Mouse (Mus musculus): ENCODE results near the gene Cbarp. TPM values are rescaled to one million over a fixed set of nuclear protein-coding genes. Genes with fewer than 3 reads are reported as not detected.

Gene Cbarp
- total and polyA plus RNA-seq, 3 experiments = 0.19 to 2.4 (median 2.3) TPM

- Histone ChIP-seq H3K9me3 (replicated peaks; ENCODE audit: low read length) (no peaks in the 10 kb centered on the region), H3K4me2 (ENCODE audit: insufficient read depth, low read depth, poor library complexity, severe bottlenecking) (peak overlapping the region; percentile 61), H3K9ac (ENCODE audit: insufficient read depth, low read depth) (peak overlapping the region; percentile 63), H3K27ac (ENCODE audit: insufficient read depth, low read depth) (peak overlapping the region; percentile 92), H3K4me3 (replicated peaks in 1 of 3; ENCODE audit: low read depth in 2 of 3, low read length in 2 of 3, poor library complexity in 1 of 3) (peak overlapping the region; percentile 51 to 66 (median 54)), H3K79me2 (replicated peaks; ENCODE audit: control insufficient read depth, extremely low read depth, insufficient read depth, poor library complexity, severe bottlenecking) (no peaks in the 10 kb centered on the region), H3K36me3 (replicated peaks in 1 of 2; ENCODE audit: control insufficient read depth in 1 of 2, insufficient read depth in 1 of 2, low read length in 1 of 2) (peaks cover 21 to 29% of the 10 kb centered on the region in 2 experiments), H3K4me1 (ENCODE audit: control insufficient read depth in 1 of 2, insufficient read depth in 2 of 2) (peaks cover 35 to 87% of the 10 kb centered on the region in 2 experiments), H3K27me3 (replicated peaks) (no peaks in the 10 kb centered on the region)
- TF ChIP-seq MYC (IDR thresholded peaks at IDR 0.05; ENCODE audit: low read depth, low read length) = peak; percentile 82
- TF ChIP-seq TCF12 (IDR thresholded peaks at IDR 0.05; ENCODE audit: low read depth, low read length) = peak; percentile 55
- TF ChIP-seq GABPA (IDR thresholded peaks at IDR 0.05; ENCODE audit: insufficient replicate concordance, low read depth, low read length) = no peak
- no peak for TF ChIP-seq PAX5 (IDR thresholded peaks at IDR 0.05; ENCODE audit: low read length)
- peak; percentile 96 for TF ChIP-seq BHLHE40 (IDR thresholded peaks at IDR 0.05; ENCODE audit: low read depth, low read length)
- no peak for TF ChIP-seq CTCF (conservative IDR thresholded peaks at IDR 0.05 in 1 of 2, IDR thresholded peaks at IDR 0.05 in 1 of 2; ENCODE audit: low read depth in 2 of 2, low read length in 2 of 2)
- TF ChIP-seq ETS1 (conservative IDR thresholded peaks at IDR 0.05; ENCODE audit: low read depth, low read length) = peak; percentile 59
- TF ChIP-seq NELFE (IDR thresholded peaks at IDR 0.05; ENCODE audit: low read depth, low read length) = peak; percentile 28; the same call in 1 of the 2 replicates
- peak; percentile 86 for TF ChIP-seq MAX (IDR thresholded peaks at IDR 0.05; ENCODE audit: low read length)
- TF ChIP-seq CHD1 (IDR thresholded peaks at IDR 0.05; ENCODE audit: low read depth, low read length) = no peak
- no peak for TF ChIP-seq E2F4 (IDR thresholded peaks at IDR 0.05; ENCODE audit: insufficient replicate concordance, low read depth, low read length)
- no peak for TF ChIP-seq UBTF (IDR thresholded peaks at IDR 0.05; ENCODE audit: low read depth, low read length)
- TF ChIP-seq KAT2A (IDR thresholded peaks at IDR 0.05; ENCODE audit: insufficient replicate concordance, low read length) = no peak
- peak; percentile 92 for TF ChIP-seq SIN3A (IDR thresholded peaks at IDR 0.05; ENCODE audit: low read length)
- no peak for TF ChIP-seq USF1 (IDR thresholded peaks at IDR 0.05; ENCODE audit: low read depth, low read length)
- TF ChIP-seq USF2 (conservative IDR thresholded peaks at IDR 0.05; ENCODE audit: low read depth, low read length) = no peak
- no peak for TF ChIP-seq JUND (conservative IDR thresholded peaks at IDR 0.05; ENCODE audit: low read depth, low read length)
- TF ChIP-seq POLR2AphosphoS2 (IDR thresholded peaks at IDR 0.05; ENCODE audit: low read depth, low read length) = no peak
- peak; percentile 75; the same call in 1 of the 2 replicates for TF ChIP-seq CHD2 (IDR thresholded peaks at IDR 0.05; ENCODE audit: low read length)
- TF ChIP-seq MEF2A (IDR thresholded peaks at IDR 0.05; ENCODE audit: borderline replicate concordance, low read depth, low read length) = peak; percentile 21; the same call in 1 of the 2 replicates
- TF ChIP-seq RAD21 (IDR thresholded peaks at IDR 0.05; ENCODE audit: low read depth, low read length) = no peak
- peak; percentile 90 for TF ChIP-seq ELF1 (IDR thresholded peaks at IDR 0.05; ENCODE audit: low read depth, low read length)
- no peak for TF ChIP-seq MAFK (IDR thresholded peaks at IDR 0.05; ENCODE audit: insufficient replicate concordance, low read length)
- peak; percentile 54 for TF ChIP-seq POLR2A (IDR thresholded peaks at IDR 0.05; ENCODE audit: low read depth, low read length)
- no peak for TF ChIP-seq ZNF384 (IDR thresholded peaks at IDR 0.05; ENCODE audit: low read depth, low read length)
- peak; percentile 99 for TF ChIP-seq MAZ (IDR thresholded peaks at IDR 0.05; ENCODE audit: low read depth, low read length)
- peak; percentile 67 for TF ChIP-seq HCFC1 (IDR thresholded peaks at IDR 0.05; ENCODE audit: low read depth, low read length)
- peak; percentile 98 for TF ChIP-seq MXI1 (IDR thresholded peaks at IDR 0.05; ENCODE audit: low read depth, low read length)
- no peak for TF ChIP-seq SMC3 (IDR thresholded peaks at IDR 0.05; ENCODE audit: low read depth, low read length)
- TF ChIP-seq JUN (IDR thresholded peaks at IDR 0.05; ENCODE audit: insufficient read depth, low read depth, low read length) = no peak
- TF ChIP-seq IRF4 (IDR thresholded peaks at IDR 0.05; ENCODE audit: low read depth, low read length) = no peak
- no peak for TF ChIP-seq EP300 (IDR thresholded peaks at IDR 0.05; ENCODE audit: low read length)
- TF ChIP-seq NRF1 (IDR thresholded peaks at IDR 0.05; ENCODE audit: low read depth, low read length) = peak; percentile 87
- no peak for TF ChIP-seq ZMIZ1 (IDR thresholded peaks at IDR 0.05; ENCODE audit: low read depth, low read length)
- TF ChIP-seq ZC3H11A (IDR thresholded peaks at IDR 0.05; ENCODE audit: low read depth, low read length) = no peak
- peak; percentile 48; the same call in 1 of the 2 replicates for TF ChIP-seq TBP (conservative IDR thresholded peaks at IDR 0.05; ENCODE audit: low read depth, low read length)
- no peak for TF ChIP-seq ZKSCAN1 (IDR thresholded peaks at IDR 0.05; ENCODE audit: borderline replicate concordance, low read depth, low read length)
- no peak for TF ChIP-seq RCOR1 (conservative IDR thresholded peaks at IDR 0.05; ENCODE audit: low read depth, low read length)
- DNase-seq (ENCODE audit: extremely low read depth) = peak; percentile 99
- dilution Hi-C loops (cut with MboI; ENCODE audit: extremely low pct_ligation_motif_present, extremely low pct_unique_long_range_greater_than_20kb, low sequenced_read_pairs) = no loop called here
- in situ Hi-C loops (cut with MboI; ENCODE audit: low pct_ligation_motif_present, low pct_unique_long_range_greater_than_20kb, low sequenced_read_pairs) = no loop called here
Observed at GRCm38 (mm10) chr10:80159561-80160454, 19.2 kb upstream of the Cbarp start.
